Mouse (Mus musculus) forebrain, postnatal 0 days (tissue): ENCODE results near the gene Zfp85. TPM values are rescaled to one million over a fixed set of nuclear protein-coding genes. Genes with fewer than 3 reads are reported as not detected.
"Not testable (repeated sequence)": the region's sequence is repeated elsewhere in the genome, so short reads cannot be mapped to it uniquely, and the experiment has no call there.

Experiments
- ATAC-seq: fragments of 200-750 bp; cut with Nextera tagmentation; 2 replicates; pipeline ENCODE4 v1.8.0; 2017; ENCODE audit warnings: mild to moderate bottlenecking, moderate library complexity
- DNase-seq: peaks from one replicate; pipeline ENCODE4 v3.0.0-alpha.2; 2015
- H3K27ac ChIP-seq: fragments of 300-500 bp; sonication (generic); 2 replicates; pipeline ENCODE4 v1.5.1; 2014; ENCODE audit warnings: low read depth, mild to moderate bottlenecking, antibody characterized with exemption, low read length, moderate library complexity, mixed read lengths
- H3K27me3 ChIP-seq: fragments of 300-500 bp; sonication (generic); 2 replicates; pipeline ENCODE4 v1.6.1; 2014; ENCODE audit warnings: mild to moderate bottlenecking, low read length, mixed read lengths; ENCODE audit not compliant: insufficient read depth
- H3K36me3 ChIP-seq: fragments of 300-500 bp; sonication (generic); 2 replicates; pipeline ENCODE4 v1.6.1; 2014; ENCODE audit warnings: mild to moderate bottlenecking, moderate library complexity; ENCODE audit not compliant: insufficient read depth
- H3K4me1 ChIP-seq: fragments of 300-500 bp; sonication (generic); 2 replicates; pipeline ENCODE4 v1.6.1; 2014; ENCODE audit warnings: antibody characterized with exemption; ENCODE audit not compliant: insufficient read depth
- H3K4me2 ChIP-seq: fragments of 300-500 bp; sonication (generic); 2 replicates; pipeline ENCODE4 v1.6.1; 2014; ENCODE audit warnings: low read depth, mild to moderate bottlenecking, moderate library complexity
- H3K4me3 ChIP-seq: fragments of 300-500 bp; sonication (generic); 2 replicates; pipeline ENCODE4 v1.5.1; 2014; ENCODE audit warnings: low read depth, low read length, mixed read lengths
- H3K9ac ChIP-seq: fragments of 300-500 bp; sonication (generic); 2 replicates; pipeline ENCODE4 v1.6.1; 2014; ENCODE audit warnings: mild to moderate bottlenecking
- H3K9me3 ChIP-seq: fragments of 300-500 bp; sonication (generic); 2 replicates; pipeline ENCODE4 v1.6.1; 2016; ENCODE audit warnings: low read length
- CTCF ChIP-seq: sonication (generic); IDR thresholded peaks from 2 replicates; pipeline ENCODE4 v1.5.1; 2016; ENCODE audit warnings: antibody characterized with exemption, control low read depth, low read depth
- WGBS: fragments of 180-500 bp; shearing (Covaris S2); extraction: QIAGEN DNeasy Blood & Tissue Kit; methylation state at CpG from one replicate; pipeline ENCODE4 v1.1.7; 2014; 5-methylcytosine and 5-hydroxymethylcytosine counted together
- polyA plus RNA-seq: library from polyadenylated mRNA; unstranded; fragments of >200 nt; fragmentation: Nextera tagmentation; extraction: Ambion mirVana; gene quantifications from 2 replicates; pipeline ENCODE4 v1.2.1, GENCODE M21; 2015
- total RNA-seq: library from RNA; depleted of rRNA; stranded (reverse); fragments of >200 nt; gene quantifications from 2 replicates; pipeline ENCODE4 v1.2.3, GENCODE M21; 2014; rRNA removed

Gene Zfp85
- total RNA-seq (11.5 and 12.1 TPM in 2 replicates), polyA plus RNA-seq (3.8 and 4.1 TPM in 2 replicates)

DNA sequence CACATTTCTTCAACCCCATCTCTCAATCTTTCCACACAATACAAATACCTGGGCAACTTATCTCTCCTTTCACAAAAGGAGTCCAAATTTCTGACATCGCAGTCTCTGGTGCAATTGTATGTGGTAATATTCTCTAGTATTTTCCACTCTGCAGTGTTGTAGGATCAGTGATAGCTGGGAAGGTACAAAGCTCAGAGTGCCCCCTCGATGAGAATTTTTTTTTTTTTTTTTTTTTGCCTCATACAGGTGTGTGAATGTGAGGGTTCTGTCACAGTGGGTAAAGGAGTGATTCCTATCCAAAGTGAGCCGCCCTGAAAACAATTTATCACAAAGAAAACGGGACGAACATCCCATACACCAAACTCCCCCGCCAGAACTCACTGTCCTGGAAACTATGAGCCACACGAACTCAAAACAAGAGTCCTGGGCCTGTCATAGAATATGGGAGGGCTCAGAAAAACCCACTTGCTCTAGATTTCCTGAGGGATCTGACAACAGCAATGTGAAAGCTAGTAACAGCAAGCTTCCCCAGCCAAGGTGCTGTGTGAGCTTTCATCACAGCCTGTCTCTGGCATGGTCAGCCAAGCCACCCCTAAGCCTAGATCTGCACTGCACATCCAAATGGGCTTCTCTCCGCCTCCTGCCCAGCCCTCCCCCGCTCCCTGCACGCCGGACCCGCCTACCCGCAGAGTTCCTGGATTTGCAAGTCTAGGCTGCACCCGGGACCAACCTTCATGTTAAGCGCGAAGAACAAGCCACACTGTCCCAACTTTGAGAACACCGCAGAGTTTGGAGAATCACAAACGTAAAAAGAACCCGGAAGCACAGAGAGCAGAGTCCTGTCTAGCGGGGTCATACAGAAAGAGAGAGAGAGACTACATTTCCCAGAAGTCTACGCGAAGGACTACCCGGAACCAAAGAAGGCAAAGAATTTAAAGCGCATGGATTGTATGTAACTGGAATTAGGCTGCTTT, at the start of gene Zfp85:
Zfp85 (minus strand) TSS at position 896 of the 974 bp plus-strand sequence.
- H3K9ac ChIP-seq = peak within 1 kb of the TSS; percentile 62
- H3K27me3 ChIP-seq = no peaks in the 10 kb centered on the region
- H3K36me3 ChIP-seq = peaks cover 6% of the 10 kb centered on the region; the same call in 1 of the 2 replicates
- peak within 1 kb of the TSS; percentile 59 for H3K4me2 ChIP-seq
- H3K27ac ChIP-seq = peak within 1 kb of the TSS; percentile 59
- H3K4me1 ChIP-seq = peaks cover 3% of the 10 kb centered on the region; the same call in 1 of the 2 replicates
- H3K4me3 ChIP-seq = peak within 1 kb of the TSS; percentile 78
- no peaks in the 10 kb centered on the region for H3K9me3 ChIP-seq
- DNase-seq (peak; percentile 74), ATAC-seq (peak; percentile 98)
- WGBS = 6% methylated on average over 24 of the region's 24 CpGs
- no peak for TF ChIP-seq CTCF

DNA sequence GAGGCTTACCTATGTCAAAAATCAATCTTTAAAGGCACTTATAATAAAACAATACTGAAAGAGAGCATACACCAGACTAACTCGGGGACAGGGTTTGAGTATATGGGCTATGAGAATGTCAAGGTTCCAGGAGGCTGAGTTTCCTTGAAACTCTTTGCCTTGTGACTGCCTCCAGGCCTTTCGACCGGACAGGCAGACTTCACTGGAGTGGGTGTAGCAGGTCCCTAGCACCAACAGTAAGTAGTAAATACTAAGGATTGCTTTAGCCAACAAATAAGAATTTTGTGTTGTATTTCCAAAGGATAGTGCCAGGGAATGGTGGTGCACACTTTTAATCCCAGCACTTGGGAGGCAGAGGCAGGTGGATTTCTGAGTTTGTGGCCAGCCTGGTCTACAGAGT, 44.1 kb upstream of the Zfp85 start:
- H3K4me1 ChIP-seq, DNase-seq, H3K4me2 ChIP-seq, ATAC-seq, H3K27ac ChIP-seq, H3K9ac ChIP-seq, H3K36me3 ChIP-seq, H3K27me3 ChIP-seq, H3K4me3 ChIP-seq, H3K9me3 ChIP-seq: not testable (repeated sequence)
- 68% methylated on average over 3 of the region's 3 CpGs for WGBS

DNA sequence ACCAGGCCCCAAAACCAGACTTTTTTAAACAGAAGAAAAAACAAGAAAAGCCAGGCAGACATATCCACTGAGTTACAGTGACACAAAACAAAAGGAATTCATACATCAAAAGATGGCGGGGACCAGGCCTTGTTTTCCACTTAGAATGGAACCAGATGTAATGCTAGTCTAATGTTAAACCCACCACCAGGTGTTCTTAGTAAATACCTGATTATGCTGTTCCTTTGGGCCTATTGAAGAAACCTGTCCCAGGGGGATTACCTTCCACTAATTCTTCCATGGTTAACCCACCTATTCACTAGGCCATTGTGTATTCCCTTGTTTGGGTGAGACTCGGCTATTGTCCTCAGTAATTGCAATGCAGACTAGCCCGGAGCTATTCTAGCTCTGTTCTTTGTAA, 43.6 kb upstream of the Zfp85 start:
- TF ChIP-seq CTCF = no peak
- Histone ChIP-seq H3K4me3 (no peak overlapping the region), H3K36me3 (no peaks in the 10 kb centered on the region), H3K9ac (no peak overlapping the region), H3K27ac (no peak overlapping the region), H3K4me1 (no peaks in the 10 kb centered on the region), H3K9me3 (no peaks in the 10 kb centered on the region), H3K4me2 (no peak overlapping the region), H3K27me3 (no peaks in the 10 kb centered on the region)
- WGBS = 43% methylated on average over 3 of the region's 3 CpGs
- DNase-seq = no peak
- ATAC-seq = no peak

DNA sequence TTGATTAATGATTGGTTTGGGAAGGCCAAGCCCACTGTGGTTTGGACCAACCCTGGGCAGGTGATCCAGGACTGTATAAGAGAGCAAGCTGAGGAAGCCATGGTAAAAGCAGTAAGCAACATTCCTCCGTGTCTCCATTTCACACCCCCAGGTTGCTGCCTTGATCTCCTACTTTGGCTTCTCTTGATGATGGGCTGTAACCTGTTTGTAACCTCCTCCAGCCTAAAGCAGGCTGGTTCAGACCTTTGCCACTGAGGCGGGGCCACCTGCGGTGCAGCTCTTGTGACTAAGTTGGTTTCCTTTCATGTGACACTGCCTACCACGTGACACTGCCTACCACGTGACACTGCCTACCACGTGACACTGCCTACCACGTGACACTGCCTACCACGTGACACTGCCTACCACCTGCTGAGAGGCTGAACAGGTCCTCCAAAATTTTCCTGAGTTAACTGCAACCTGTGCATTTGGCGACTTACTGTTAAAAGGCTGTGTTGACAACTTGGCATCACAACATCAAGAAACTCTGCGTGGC, 37.0 kb upstream of the Zfp85 start:
- H3K36me3 ChIP-seq = peaks cover 10% of the 10 kb centered on the region; the same call in 1 of the 2 replicates
- H3K9ac ChIP-seq = no peak overlapping the region
- no peak for DNase-seq
- H3K9me3 ChIP-seq = 0 out of 2 replicates have a peak, but pooled peaks cover 4% of the 10 kb centered on the region
- no peaks in the 10 kb centered on the region for H3K4me1 ChIP-seq
- H3K27ac ChIP-seq = no peak overlapping the region
- no peak for TF ChIP-seq CTCF
- no peak overlapping the region for H3K4me2 ChIP-seq
- H3K27me3 ChIP-seq = no peaks in the 10 kb centered on the region
- ATAC-seq = no peak
- H3K4me3 ChIP-seq = no peak overlapping the region
- WGBS = 94% methylated on average over 10 of the region's 10 CpGs

DNA sequence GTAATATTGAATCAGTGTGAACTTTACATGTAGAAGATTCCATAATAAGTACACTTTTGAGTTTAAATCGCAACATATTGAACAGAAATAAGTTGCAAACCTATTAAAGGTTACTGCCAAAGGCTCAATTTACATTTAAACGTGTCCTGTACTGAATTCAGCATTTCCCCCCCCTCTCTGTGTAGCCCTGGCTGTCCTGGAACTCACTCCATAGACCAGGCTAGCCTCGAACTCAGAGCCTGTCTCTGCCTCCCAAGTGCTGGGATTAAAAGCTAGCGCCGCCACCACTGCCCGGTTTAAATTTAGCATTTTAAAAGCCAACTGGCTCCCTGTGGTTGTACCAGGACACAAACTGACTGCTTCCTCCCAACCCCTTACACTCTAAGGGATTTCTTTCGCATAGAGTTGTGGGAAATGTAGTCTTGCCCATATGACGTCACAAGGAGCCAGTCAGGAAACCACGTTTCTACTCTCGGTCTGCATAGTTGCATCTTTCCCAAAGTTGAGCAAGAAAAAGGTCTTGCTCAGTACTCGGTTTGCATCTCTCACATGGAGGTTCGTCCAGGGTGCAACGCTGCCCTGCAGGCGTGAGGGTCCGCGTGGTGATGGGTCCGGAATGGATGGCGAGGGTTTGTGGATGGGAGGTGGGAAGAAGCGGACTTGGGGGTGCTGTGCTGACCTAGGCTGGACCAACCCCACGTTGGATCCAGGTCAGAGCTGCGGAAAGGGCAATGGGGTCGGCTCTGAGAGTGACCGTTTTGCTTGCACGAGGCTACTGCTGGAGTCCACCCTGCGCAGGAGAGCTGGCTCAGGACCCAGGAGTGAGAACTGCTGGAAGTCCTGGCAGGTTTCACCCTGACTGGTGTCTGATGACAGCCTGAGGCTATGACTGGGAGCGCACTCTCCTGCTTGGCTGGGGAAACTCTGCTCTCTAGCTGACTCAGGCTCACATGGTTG, 24.5 kb upstream of the Zfp85 start, which contains the start of gene Zfp493:
Zfp493 (plus strand) TSS at position 429 of the 957 bp plus-strand sequence.
- Histone ChIP-seq H3K27me3 (no peaks in the 10 kb centered on the region), H3K9me3 (no peaks in the 10 kb centered on the region), H3K4me3 (peak within 1 kb of the TSS; percentile 68), H3K4me2 (peak within 1 kb of the TSS; percentile 92), H3K9ac (peak within 1 kb of the TSS; percentile 63), H3K4me1 (no peaks in the 10 kb centered on the region; the same call in 1 of the 2 replicates), H3K36me3 (no peaks in the 10 kb centered on the region), H3K27ac (no peak within 1 kb of the TSS)
- peak; percentile 87 for DNase-seq
- TF ChIP-seq CTCF = no peak
- WGBS = 8% methylated on average over 26 of the region's 26 CpGs
- peak; percentile 100 for ATAC-seq

DNA sequence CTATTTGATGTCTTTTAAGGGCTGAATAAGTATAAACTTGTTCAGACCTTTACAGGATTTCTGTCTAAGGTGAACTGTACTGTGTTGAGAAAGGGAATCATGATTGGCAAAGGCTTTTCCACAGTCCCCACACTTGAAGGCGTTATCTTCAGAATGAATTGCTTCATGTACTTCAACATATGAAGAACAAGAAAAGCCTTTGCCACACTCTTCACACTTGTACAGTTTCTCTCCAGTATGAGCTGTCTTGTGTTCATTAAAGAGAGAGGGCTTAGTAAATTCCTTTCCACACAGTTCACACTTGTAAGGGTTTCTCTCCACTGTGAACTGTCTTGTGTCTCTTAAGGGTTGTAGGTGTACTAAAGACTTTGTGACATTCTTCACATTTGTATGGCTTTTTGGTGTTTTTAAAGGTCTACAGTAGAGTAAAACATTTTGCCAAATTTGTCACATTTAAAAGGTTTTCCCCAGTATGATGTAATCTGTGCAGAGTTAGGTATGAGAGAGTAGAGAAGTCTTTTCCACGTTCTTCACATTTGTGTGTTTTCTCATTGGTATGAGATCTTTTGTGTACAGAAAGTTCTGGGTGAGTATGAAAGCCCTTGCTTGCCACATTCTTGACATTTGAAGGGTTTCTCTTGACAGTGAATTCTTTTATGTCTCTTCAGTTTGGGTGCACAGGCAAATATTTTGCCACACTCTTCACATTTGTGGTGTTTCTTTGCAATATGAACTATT, 8.2 kb upstream of the Zfp85 start:
- Histone ChIP-seq H3K4me3 (no peak overlapping the region), H3K4me2 (no peak overlapping the region), H3K4me1 (no peaks in the 10 kb centered on the region), H3K27me3 (no peaks in the 10 kb centered on the region), H3K9me3 (no peaks in the 10 kb centered on the region), H3K36me3 (no peaks in the 10 kb centered on the region), H3K27ac (no peak overlapping the region), H3K9ac (no peak overlapping the region)
- DNase-seq (no peak), ATAC-seq (no peak)
- 77% methylated on average over 2 of the region's 2 CpGs for WGBS
- no peak for TF ChIP-seq CTCF
